Mouse (Mus musculus): Measurements from ENCODE around the gene Cttn.

DNA sequence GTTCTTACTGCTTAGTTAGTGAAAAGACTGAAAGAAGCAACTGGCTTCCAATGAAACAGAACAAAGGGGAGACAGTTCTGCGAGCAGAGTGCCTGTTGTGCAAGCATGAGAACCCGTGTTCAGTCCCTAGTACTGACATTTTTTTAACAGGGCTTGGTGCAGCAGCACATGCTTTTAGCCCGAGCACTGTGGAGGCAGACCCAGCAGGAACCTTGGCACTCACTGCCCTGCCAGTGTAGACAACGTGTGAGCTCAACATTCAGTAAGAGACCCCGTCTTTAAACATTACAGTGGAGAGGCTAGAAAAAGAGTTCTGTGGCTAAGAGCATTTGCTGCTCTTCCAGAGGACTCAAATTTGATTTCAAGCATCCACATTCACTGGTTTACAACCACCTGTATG is 45.9 kb upstream of the Cttn start:
- TF ChIP-seq CTCF (IDR thresholded peaks at IDR 0.05; ENCODE audit: low read depth) = no peak
- TF ChIP-seq EP300 (IDR thresholded peaks at IDR 0.05; ENCODE audit: low read depth) = no peak

Data from liver, embryonic 14.5 days (tissue).